Mouse (Mus musculus) right cerebral cortex, postnatal 4 days (tissue): ENCODE data around the gene Csn1s2b.
"Not testable (repeated sequence)": the region's sequence is repeated elsewhere in the genome, so short reads cannot be mapped to it uniquely, and the experiment has no call there.

Source experiments
- DNase-seq: peaks from one replicate; pipeline ENCODE4 v3.0.0-alpha.2; 2022

Csn1s2b gene

GRCm38 (mm10) chr5:87807782-87808181 is at the start of gene Csn1s2b:
Csn1s2b (plus strand) TSS chr5:87808082.
- no peak for DNase-seq

GRCm38 (mm10) chr5:87764546-87764945 is 43.3 kb upstream of the Csn1s2b start:
- DNase-seq = no peak

GRCm38 (mm10) chr5:87772151-87772550 is 35.7 kb upstream of the Csn1s2b start:
- DNase-seq = not testable (repeated sequence)

GRCm38 (mm10) chr5:87774267-87774666 is 33.6 kb upstream of the Csn1s2b start, which contains the start of gene Csn1s2a:
Csn1s2a (plus strand) TSS chr5:87774567.
- DNase-seq = no peak

GRCm38 (mm10) chr5:87782731-87783130 is 25.2 kb upstream of the Csn1s2b start:
- DNase-seq = no peak

GRCm38 (mm10) chr5:87809253-87809652 is 1.4 kb downstream of the Csn1s2b start:
- DNase-seq = no peak

- no peak for DNase-seq
Observed at GRCm38 (mm10) chr5:87825386-87825785, 17.5 kb downstream of the Csn1s2b start, which contains the start of gene Prr27. Prr27 (plus strand) TSS chr5:87825686.

- DNase-seq = no peak
Observed at GRCm38 (mm10) chr5:87855136-87855716, 47.3 kb downstream of the Csn1s2b start.

GRCm38 (mm10) chr5:87870084-87870483 is 62.2 kb downstream of the Csn1s2b start:
- no peak for DNase-seq

- DNase-seq = no peak
Observed at GRCm38 (mm10) chr5:87871423-87871822, 63.5 kb downstream of the Csn1s2b start.
